Mouse (Mus musculus) lung, postnatal 0 days (tissue): Measurements from ENCODE around the gene Cpsf2. TPM values are rescaled to one million over a fixed set of nuclear protein-coding genes. Genes with fewer than 3 reads are reported as not detected.

Source experiments
- ATAC-seq: fragments of 200-750 bp; cut with Nextera tagmentation; 2 replicates; pipeline ENCODE4 v1.8.0; 2017; ENCODE audit warnings: moderate library complexity
- DNase-seq: peaks from one replicate; pipeline ENCODE4 v3.0.0-alpha.2; 2016; ENCODE audit warnings: low spot score
- H3K27ac ChIP-seq: fragments of 300-500 bp; sonication (generic); 2 replicates; pipeline ENCODE4 v1.5.1; 2014; ENCODE audit warnings: antibody characterized with exemption, mild to moderate bottlenecking, low read length, mixed read lengths
- H3K27me3 ChIP-seq: fragments of 300-500 bp; sonication (generic); replicated peaks from 2 replicates; pipeline ENCODE4 v1.6.1; 2014; ENCODE audit warnings: low read length, mixed read lengths; ENCODE audit not compliant: insufficient read depth
- H3K36me3 ChIP-seq: fragments of 300-500 bp; sonication (generic); 2 replicates; pipeline ENCODE4 v1.6.1; 2014; ENCODE audit warnings: low read length, mixed read lengths; ENCODE audit not compliant: insufficient read depth
- H3K4me1 ChIP-seq: fragments of 300-500 bp; sonication (generic); 2 replicates; pipeline ENCODE4 v1.6.1; 2014; ENCODE audit warnings: antibody characterized with exemption, low read depth, low read length, mixed read lengths; ENCODE audit not compliant: insufficient read depth
- H3K4me2 ChIP-seq: fragments of 300-500 bp; sonication (generic); replicated peaks from 2 replicates; pipeline ENCODE4 v1.6.1; 2014; ENCODE audit warnings: low read depth, mild to moderate bottlenecking, low read length, moderate library complexity, mixed read lengths
- H3K4me3 ChIP-seq: fragments of 300-500 bp; sonication (generic); 2 replicates; pipeline ENCODE4 v1.5.1; 2014; ENCODE audit warnings: low read depth, low read length
- H3K9ac ChIP-seq: fragments of 300-500 bp; sonication (generic); replicated peaks from 2 replicates; pipeline ENCODE4 v1.6.1; 2014; ENCODE audit warnings: low read depth, mild to moderate bottlenecking
- H3K9me3 ChIP-seq: fragments of 300-500 bp; sonication (generic); 2 replicates; pipeline ENCODE4 v1.6.1; 2016; ENCODE audit warnings: low read length, mixed read lengths
- CTCF ChIP-seq: IDR thresholded peaks from 2 replicates; pipeline ENCODE4 v1.5.1; 2016; ENCODE audit warnings: antibody characterized with exemption, mild to moderate bottlenecking
- EP300 ChIP-seq: IDR thresholded peaks from 2 replicates; pipeline ENCODE4 v1.6.1; 2016; ENCODE audit warnings: antibody characterized with exemption, mild to moderate bottlenecking, control low read depth
- WGBS: fragments of 180-500 bp; shearing (Covaris S2); extraction: QIAGEN DNeasy Blood & Tissue Kit; methylation state at CpG from one replicate; pipeline ENCODE4 v1.1.7; 2014; 5-methylcytosine and 5-hydroxymethylcytosine counted together
- polyA plus RNA-seq: library from polyadenylated mRNA; unstranded; fragments of >200 nt; fragmentation: Nextera tagmentation; extraction: Ambion mirVana; gene quantifications from 2 replicates; pipeline ENCODE4 v1.2.1, GENCODE M21; 2015

The Cpsf2 gene
- polyA plus RNA-seq, 1 experiment from 2014 or later = 13.6 TPM

DNA sequence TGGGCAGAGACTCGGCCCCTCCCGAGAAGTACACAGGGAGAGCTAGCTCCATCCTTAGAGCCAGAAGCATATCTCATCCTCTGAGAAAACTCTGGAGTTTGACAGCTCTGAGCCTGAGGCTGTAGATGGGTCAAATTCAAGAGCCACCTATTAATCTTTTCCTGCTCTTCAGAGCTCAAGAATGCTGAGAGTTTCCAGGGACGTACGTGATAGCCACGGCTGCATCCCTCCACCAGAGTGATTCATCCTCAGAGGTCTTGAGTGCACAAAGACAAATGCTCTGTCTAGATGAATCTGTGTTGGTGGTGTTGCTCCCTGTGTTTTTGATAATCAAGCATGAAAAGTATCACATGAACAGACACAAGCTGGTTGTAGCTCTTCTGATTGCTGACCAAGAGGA is 38.6 kb downstream of the Cpsf2 start:
- no peak overlapping the region for H3K4me3 ChIP-seq
- WGBS = 34% methylated on average over 5 of the region's 5 CpGs
- H3K36me3 ChIP-seq = no peaks in the 10 kb centered on the region
- ATAC-seq = no peak
- no peaks in the 10 kb centered on the region for H3K27me3 ChIP-seq
- no peaks in the 10 kb centered on the region for H3K4me1 ChIP-seq
- no peak for DNase-seq
- H3K9me3 ChIP-seq = no peaks in the 10 kb centered on the region
- H3K9ac ChIP-seq = no peak overlapping the region
- no peak overlapping the region for H3K27ac ChIP-seq
- H3K4me2 ChIP-seq = no peak overlapping the region
- no peak for TF ChIP-seq EP300
- TF ChIP-seq CTCF = no peak

DNA sequence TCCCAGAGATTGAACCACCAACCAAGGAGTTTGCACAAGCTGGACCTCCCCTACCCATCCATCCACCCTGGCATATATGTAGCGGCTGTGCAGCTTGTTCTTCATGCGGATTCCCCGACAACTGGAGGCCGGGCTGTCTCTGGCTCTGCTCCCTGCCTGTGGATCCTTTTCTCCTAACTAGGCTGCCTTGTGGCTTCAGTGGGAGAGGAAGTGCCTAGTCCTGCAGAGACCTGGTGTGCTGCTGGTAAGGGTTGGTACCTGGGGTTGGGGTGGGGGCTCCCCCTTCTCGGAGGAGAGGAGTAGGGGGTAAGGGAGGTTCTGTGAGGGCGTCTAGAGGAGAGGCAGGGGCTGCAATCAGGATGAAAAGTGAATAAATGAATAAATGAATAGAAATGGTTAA is 39.3 kb downstream of the Cpsf2 start:
- TF ChIP-seq EP300 = no peak
- TF ChIP-seq CTCF = no peak
- no peaks in the 10 kb centered on the region for H3K36me3 ChIP-seq
- ATAC-seq = no peak
- no peak overlapping the region for H3K27ac ChIP-seq
- no peak overlapping the region for H3K4me2 ChIP-seq
- H3K4me3 ChIP-seq = no peak overlapping the region
- no peak for DNase-seq
- H3K9me3 ChIP-seq = no peaks in the 10 kb centered on the region
- H3K27me3 ChIP-seq = no peaks in the 10 kb centered on the region
- no peaks in the 10 kb centered on the region for H3K4me1 ChIP-seq
- WGBS = 87% methylated on average over 6 of the region's 6 CpGs
- H3K9ac ChIP-seq = no peak overlapping the region

DNA sequence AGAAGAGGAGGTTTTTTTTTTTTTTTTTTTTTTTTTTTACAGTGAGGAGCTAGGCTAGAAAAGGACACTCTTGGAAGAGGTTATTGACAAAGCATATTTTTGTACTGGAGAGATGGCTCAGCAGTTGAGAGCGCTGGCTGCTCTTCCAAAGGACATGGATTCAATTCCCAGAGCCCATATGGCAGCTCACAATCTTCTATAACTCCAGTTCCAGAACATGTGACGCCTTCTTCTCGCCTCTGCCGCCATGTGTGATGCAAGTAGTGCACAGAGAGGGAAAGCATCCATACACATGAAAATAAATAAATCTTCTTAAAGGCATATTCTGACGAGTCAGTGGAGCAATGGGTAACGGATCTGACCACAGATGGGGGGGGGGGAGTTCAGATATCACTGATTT is 46.1 kb downstream of the Cpsf2 start:
- ATAC-seq = no peak
- TF ChIP-seq EP300 (no peak), CTCF (no peak)
- no peak overlapping the region for H3K4me2 ChIP-seq
- H3K36me3 ChIP-seq = no peaks in the 10 kb centered on the region
- no peak for DNase-seq
- H3K4me3 ChIP-seq = no peak overlapping the region
- no peak overlapping the region for H3K9ac ChIP-seq
- WGBS = 79% methylated on average over 6 of the region's 6 CpGs
- no peaks in the 10 kb centered on the region for H3K27me3 ChIP-seq
- H3K27ac ChIP-seq = no peak overlapping the region
- no peaks in the 10 kb centered on the region for H3K9me3 ChIP-seq
- no peaks in the 10 kb centered on the region for H3K4me1 ChIP-seq

DNA sequence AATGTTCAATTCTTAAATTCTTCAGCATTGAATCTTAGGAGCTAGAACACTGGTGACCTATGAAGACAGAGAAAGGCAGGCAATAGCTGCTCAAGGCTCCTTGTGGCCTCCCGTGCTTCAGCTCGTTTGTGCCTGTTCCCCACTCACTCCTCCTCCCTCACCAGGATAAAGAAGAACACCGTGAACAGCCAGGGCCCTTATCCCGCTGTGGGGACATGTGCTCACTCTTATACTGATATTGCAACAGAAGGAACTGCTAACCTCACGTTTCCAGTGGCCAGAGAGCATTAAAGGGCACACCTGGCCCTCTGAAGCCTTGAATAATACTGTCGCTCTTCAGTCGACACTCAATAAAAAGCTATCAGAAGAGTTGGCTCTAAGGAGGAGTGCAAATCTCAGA is 53.4 kb downstream of the Cpsf2 start:
- Histone ChIP-seq H3K27me3 (no peaks in the 10 kb centered on the region), H3K27ac (no peak overlapping the region), H3K4me2 (no peak overlapping the region), H3K4me3 (no peak overlapping the region), H3K4me1 (no peaks in the 10 kb centered on the region), H3K9me3 (no peaks in the 10 kb centered on the region), H3K36me3 (no peaks in the 10 kb centered on the region), H3K9ac (no peak overlapping the region)
- no peak for TF ChIP-seq CTCF
- 0 out of 2 replicates have a peak, but pooled peaks have one; percentile 32 for TF ChIP-seq EP300
- DNase-seq (peak; percentile 79), ATAC-seq (peak; percentile 89)
- WGBS = 27% methylated on average over 7 of the region's 7 CpGs

DNA sequence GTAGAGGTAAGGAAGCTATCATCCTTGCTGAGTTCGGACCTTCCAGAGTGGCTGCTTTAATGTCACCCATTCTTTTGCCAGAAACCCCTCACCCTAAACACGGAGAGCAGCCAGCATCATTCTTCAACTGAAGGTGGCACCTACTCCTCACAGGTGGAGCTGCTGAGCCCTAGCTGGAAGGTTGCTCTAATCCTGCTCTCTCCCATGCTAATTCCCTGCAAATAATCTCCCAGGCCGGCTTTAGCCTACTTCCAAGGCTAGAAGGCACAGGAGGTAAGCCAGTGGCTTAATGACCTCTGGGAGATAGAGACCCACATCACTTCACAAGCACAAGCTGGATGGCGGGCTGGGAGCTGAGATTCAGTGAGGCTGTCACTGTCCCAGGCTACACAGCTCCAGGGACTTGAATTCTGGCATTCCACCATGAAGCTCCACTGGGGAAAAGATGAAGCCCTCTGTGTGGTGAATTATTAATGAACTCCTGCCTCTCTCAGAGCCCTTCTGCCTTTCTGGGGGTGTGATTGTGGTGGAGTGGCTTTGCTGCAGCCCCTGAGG is 54.2 kb downstream of the Cpsf2 start:
- Histone ChIP-seq H3K9ac (no peak overlapping the region), H3K4me3 (no peak overlapping the region), H3K4me2 (no peak overlapping the region), H3K4me1 (no peaks in the 10 kb centered on the region), H3K9me3 (no peaks in the 10 kb centered on the region), H3K27ac (no peak overlapping the region), H3K27me3 (no peaks in the 10 kb centered on the region), H3K36me3 (no peaks in the 10 kb centered on the region)
- DNase-seq (no peak), ATAC-seq (no peak)
- peak; percentile 30 for TF ChIP-seq CTCF
- no peak for TF ChIP-seq EP300
- 37% methylated on average over 4 of the region's 4 CpGs for WGBS

DNA sequence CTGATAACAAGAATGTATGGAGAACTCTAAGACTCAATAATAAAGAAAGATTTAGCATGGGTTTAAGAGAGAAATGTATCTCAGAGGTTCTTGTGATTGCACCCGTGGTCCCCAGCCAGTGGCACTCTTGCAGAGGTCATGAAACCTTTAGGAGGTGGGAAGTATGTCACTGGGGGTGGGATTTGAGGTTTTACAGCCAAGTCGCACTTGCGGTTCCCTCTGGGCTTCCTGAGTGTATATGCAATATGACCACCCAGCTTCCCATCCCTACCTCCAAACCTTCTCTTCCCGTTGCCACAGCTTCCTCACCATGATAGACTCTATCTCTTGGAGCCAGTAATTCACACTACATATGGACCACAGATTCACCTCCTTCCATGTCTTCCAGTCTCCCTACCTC is 59.1 kb downstream of the Cpsf2 start:
- no peak overlapping the region for H3K4me3 ChIP-seq
- H3K4me1 ChIP-seq = no peaks in the 10 kb centered on the region
- no peak overlapping the region for H3K4me2 ChIP-seq
- no peaks in the 10 kb centered on the region for H3K27me3 ChIP-seq
- H3K9me3 ChIP-seq = no peaks in the 10 kb centered on the region
- no peak for TF ChIP-seq EP300
- no peak for TF ChIP-seq CTCF
- DNase-seq = no peak
- no peaks in the 10 kb centered on the region for H3K36me3 ChIP-seq
- ATAC-seq = no peak
- no peak overlapping the region for H3K9ac ChIP-seq
- no peak overlapping the region for H3K27ac ChIP-seq
- 82% methylated on average over 4 of the region's 4 CpGs for WGBS

DNA sequence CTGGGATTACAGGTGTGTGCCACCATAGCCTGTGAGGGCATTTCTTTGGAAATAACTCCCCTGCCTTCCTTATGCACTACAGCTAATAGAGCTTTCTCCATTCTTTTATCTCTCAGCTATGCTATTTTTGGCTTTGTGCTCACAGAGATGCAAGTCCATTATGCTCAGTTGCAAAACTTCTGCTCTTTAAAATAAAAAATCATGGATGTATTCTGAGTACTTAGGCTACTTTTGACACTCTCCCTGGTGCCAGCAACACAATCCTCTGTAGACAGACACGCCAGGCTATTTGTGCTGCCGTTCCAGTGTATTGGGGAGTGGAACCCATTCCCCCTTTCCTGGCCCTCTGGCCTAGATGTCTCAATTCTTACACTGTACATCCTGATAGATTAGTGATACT is 64.1 kb downstream of the Cpsf2 start:
- TF ChIP-seq EP300 (no peak), CTCF (no peak)
- no peaks in the 10 kb centered on the region for H3K36me3 ChIP-seq
- H3K27me3 ChIP-seq = no peaks in the 10 kb centered on the region
- WGBS = 69% methylated on average over 2 of the region's 2 CpGs
- H3K4me2 ChIP-seq = no peak overlapping the region
- no peak for ATAC-seq
- H3K9me3 ChIP-seq = no peaks in the 10 kb centered on the region
- no peak overlapping the region for H3K27ac ChIP-seq
- H3K9ac ChIP-seq = no peak overlapping the region
- H3K4me3 ChIP-seq = no peak overlapping the region
- DNase-seq = peak; percentile 24
- H3K4me1 ChIP-seq = no peaks in the 10 kb centered on the region
